Mouse (Mus musculus) spleen, postnatal 36 days (tissue): ENCODE measurements around the gene Rnf43.
A peak's percentile ranks its signal among the peaks of the same experiment; 100 is the strongest.

Source experiments
- DNase-seq, 2 experiments: peaks; one replicate each; pipeline ENCODE4 v3.0.0; 2022; ENCODE audit warnings: low spot score in 2 of 2, mixed read lengths in 1 of 2

The Rnf43 gene

GRCm38 (mm10) chr11:87662407-87662806, at the start of gene Rnf43:
Gene Rnf43, plus strand, starts transcription at chr11:87662722.
- peak; percentile 84 to 88 for DNase-seq

- DNase-seq = no peak
These were observed 48.5 kb upstream of the Rnf43 start for GRCm38 (mm10) chr11:87613972-87614371.

DNA sequence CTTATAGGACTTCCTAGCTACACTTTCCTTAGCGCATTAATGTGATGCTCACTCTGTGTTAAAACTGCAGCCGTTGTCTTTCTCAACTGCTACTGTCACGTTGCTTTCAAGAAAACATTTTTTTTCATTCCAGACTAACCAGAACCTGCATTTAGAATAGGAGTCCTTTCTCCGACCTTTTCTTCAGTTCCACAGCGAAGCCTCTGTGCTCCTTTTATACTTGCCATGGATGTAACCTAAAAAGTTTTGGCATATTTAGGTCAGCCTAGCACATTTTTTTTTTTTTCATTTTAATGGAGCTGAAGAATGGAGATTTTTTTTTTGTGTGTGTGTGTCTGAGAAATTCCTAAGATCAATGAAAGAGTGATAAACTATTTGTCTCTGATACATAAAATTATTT, 47.0 kb upstream of the Rnf43 start:
- DNase-seq = no peak

GRCm38 (mm10) chr11:87615952-87616351, 46.6 kb upstream of the Rnf43 start:
- DNase-seq = no peak

- DNase-seq = no peak
These were observed 45.6 kb upstream of the Rnf43 start, which contains the start of gene Hsf5 for GRCm38 (mm10) chr11:87616790-87617474. Gene Hsf5, plus strand, starts transcription at chr11:87617164.

- DNase-seq = no peak
These were observed 44.9 kb upstream of the Rnf43 start for GRCm38 (mm10) chr11:87617606-87618005.

DNA sequence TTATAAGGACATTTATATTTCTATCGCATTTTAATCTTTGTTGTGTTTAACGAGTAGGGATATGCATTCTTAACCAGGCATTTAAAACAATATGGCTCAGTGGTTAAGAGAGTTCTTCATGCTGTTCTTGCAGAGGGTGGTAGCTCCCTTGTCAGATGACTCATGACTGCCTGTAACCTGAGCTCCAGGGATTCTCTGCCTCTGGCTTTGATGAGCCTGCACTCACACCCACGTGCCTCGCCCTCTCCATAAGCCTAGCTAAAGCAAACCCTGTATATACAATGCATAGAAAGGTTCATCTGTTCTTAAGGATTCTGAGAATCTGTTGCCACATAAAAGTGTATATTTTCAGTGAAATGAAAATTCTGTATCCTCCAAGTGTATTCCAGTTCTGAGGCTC, 39.4 kb upstream of the Rnf43 start:
- no peak for DNase-seq

GRCm38 (mm10) chr11:87629859-87630258, 32.7 kb upstream of the Rnf43 start:
- peak; percentile 23 to 26 for DNase-seq

GRCm38 (mm10) chr11:87638793-87639192, 23.7 kb upstream of the Rnf43 start:
- DNase-seq = no peak

GRCm38 (mm10) chr11:87639206-87639605, 23.3 kb upstream of the Rnf43 start:
- DNase-seq = peak; percentile 58 to 61

GRCm38 (mm10) chr11:87642865-87643264, 19.7 kb upstream of the Rnf43 start:
- no peak for DNase-seq

GRCm38 (mm10) chr11:87654693-87655092, 7.8 kb upstream of the Rnf43 start:
- DNase-seq = no peak

DNA sequence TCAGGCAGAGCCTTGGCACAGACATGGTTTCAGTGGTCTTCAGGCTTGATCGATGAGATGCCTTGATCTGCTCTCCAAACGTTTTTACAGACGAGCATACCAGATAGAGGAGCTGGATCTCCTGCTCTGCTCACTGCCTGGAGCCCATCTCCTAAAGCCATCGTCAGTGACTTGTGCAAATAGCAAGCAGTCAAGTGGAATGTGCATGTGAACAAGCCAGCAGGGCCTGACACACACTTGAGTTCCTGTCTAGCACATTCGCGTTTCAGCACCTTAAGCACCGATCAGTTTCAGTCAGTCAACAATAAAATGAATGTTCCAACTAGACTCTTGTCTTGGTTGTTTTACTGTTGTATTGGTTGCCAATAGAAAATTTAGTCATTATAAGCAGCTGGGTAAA, 3.3 kb upstream of the Rnf43 start:
- DNase-seq = no peak

DNA sequence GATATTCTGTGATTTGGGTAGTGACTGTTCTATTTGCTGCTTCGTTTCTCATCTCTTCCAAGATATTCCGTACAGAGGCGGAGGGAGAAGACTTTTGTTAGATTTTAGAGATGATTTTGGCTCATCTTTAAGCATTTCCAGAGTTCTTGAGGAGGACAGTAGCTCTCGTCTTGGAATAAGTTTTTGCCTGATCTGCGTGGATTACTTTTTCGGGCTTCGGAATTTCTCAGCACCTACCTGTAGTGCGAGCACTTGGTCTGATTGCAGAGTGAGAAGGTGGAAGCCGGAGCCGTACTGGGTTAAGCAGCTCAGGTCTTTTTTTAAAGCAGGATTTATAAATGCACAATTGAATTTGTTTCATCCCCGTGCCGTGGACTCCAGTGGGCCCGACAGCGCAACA, 300 bp downstream of the Rnf43 start:
- no peak for DNase-seq

- DNase-seq = no peak
These were observed 1.4 kb downstream of the Rnf43 start for GRCm38 (mm10) chr11:87663948-87664347.

DNA sequence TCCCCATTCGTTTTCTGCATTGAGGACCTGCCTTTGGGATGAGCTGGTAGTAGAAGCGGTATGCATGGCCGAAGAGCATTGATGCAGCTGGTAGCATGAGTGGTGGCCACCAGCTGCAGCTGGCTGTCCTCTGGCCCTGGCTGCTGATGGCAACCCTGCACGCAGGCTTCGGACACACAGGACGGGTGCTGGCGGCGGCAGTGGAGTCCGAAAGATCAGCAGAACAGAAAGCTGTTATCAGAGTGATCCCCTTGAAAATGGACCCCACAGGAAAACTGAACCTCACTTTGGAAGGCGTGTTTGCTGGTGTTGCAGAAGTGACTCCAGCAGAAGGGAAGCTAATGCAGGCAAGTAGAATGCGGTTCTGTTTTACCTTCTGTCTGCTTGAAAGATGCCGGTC, 2.0 kb downstream of the Rnf43 start:
- DNase-seq = no peak

- DNase-seq = no peak
These were observed 2.7 kb downstream of the Rnf43 start for GRCm38 (mm10) chr11:87665224-87665623.

- DNase-seq = no peak
These were observed 3.1 kb downstream of the Rnf43 start for GRCm38 (mm10) chr11:87665658-87666057.

GRCm38 (mm10) chr11:87666256-87667035, 3.9 kb downstream of the Rnf43 start:
- DNase-seq = no peak

DNA sequence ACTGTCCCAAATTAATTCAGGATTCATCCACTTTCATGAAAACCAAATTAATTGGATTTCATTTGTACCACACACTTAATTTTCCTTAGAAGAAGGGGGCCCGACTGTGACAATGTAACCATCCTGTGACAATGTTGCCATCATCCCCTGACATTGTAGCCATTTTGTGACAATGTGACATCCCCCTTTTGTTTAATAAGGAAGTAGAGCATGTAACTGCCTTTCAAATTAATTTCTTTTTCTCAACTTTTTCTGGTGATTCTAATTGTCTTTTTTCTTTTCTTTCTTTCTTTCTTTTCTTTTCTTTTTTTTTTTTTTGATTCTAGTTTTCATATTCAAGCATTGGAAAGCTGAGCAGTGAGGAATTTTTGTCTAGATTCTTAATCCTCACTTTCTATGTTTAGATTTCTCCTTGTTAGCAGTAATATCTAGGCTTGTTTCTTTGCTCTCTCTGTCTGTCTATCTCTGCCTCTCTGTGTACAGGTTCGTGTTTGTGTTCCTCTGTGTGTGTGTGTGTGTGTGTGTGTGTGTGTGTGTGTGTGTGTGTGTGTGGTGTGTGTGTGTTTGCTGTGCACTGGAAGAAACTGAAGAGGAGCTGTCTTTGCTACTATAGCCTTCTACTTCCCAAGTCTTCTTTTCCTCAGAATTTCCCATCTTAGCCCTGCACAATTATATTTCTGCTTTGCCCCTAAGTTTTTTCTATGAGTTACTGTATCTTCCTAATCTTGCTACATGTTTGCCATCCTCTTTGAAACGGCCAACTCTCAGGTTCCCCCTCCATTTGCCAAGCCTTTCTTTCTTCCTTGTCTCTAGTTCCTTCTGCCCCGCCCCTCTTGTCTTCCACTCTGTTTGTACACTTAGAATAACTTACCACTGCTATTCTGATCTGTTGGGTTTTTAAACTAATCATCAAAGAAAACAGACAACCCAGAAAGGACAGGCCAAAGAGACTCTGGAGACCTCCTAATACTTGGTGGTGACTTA, 4.9 kb downstream of the Rnf43 start:
- no peak for DNase-seq

GRCm38 (mm10) chr11:87673282-87673681, 10.8 kb downstream of the Rnf43 start:
- no peak for DNase-seq

GRCm38 (mm10) chr11:87675606-87676005, 13.1 kb downstream of the Rnf43 start:
- no peak for DNase-seq
